Mouse (Mus musculus): ENCODE results near the gene Gpr37l1. TPM values are rescaled to one million over a fixed set of nuclear protein-coding genes. Genes with fewer than 3 reads are reported as not detected.
A peak's percentile ranks its signal among the peaks of the same experiment; 100 is the strongest.

Gene Gpr37l1
- polyA plus RNA-seq, 1 experiment from 2014 or later: not detected

DNA sequence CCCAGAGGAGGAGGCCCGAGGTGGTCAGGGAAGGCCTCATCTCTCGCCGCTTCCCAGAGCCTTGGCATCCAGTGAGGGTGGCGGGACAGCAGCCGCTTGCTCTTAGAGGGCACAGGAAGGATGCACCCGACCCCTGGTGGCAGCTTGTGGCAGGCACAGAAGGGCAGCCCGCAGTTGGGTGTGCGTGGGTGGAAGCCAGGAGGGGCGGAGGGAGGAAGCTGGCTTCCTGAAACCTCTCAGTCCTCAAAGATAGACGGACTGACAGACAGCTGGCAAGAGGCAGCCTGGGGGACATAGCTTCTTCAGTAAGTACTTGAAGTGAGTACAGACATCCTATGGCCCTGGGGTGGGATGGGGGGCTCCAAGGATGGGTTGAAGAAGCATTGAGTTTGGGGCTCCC lies 35.0 kb downstream of the Gpr37l1 start, which contains the start of gene Ptpn7:
Ptpn7 (plus strand) TSS at position 228 of the 400 bp plus-strand sequence.
- Histone ChIP-seq H3K4me1 (ENCODE audit: control insufficient read depth, insufficient read depth, low read length) (peaks cover 20% of the 10 kb centered on the region), H3K27me3 (ENCODE audit: control insufficient read depth, insufficient read depth, low read length) (0 out of 2 replicates have a peak, but pooled peaks cover 3% of the 10 kb centered on the region), H3K4me2 (replicated peaks; ENCODE audit: low read depth, low read length) (no peak within 1 kb of the TSS), H3K9ac (ENCODE audit: low read depth, low read length) (no peak within 1 kb of the TSS), H3K27ac (ENCODE audit: low read depth, low read length) (peak within 1 kb of the TSS; percentile 15; the same call in 1 of the 2 replicates), H3K36me3 (ENCODE audit: control insufficient read depth, insufficient read depth, low read length) (no peaks in the 10 kb centered on the region), H3K4me3 (ENCODE audit: low read length) (no peak within 1 kb of the TSS), H3K9me3 (ENCODE audit: control insufficient read depth, low read length) (no peaks in the 10 kb centered on the region)
- 36% methylated on average over 10 of the region's 10 CpGs for WGBS
- ATAC-seq (ENCODE audit: low FRiP score, low TSS enrichment): no peak

DNA sequence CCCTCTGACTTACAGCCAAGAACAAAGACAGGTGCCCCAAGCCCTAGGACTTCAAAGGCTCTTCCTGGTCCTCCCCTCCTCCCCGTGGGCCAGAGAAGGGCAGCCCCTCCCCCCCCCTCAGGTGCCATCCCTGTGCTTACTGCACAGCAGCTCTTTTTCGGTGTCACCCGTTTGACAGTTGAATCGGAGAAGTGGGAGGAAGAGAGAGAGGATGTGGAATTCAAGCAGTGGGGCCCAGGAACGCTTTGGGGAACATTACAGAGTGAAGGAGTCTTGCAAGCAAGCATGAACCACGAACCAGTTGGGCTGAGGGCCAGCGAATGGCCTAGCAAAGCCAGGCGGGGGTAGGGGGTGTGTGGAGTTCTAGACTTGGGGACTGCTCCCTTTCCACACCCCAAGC lies 35.9 kb downstream of the Gpr37l1 start:
- Histone ChIP-seq H3K27ac (ENCODE audit: low read depth, low read length) (peak overlapping the region; percentile 15; the same call in 1 of the 2 replicates), H3K4me1 (ENCODE audit: control insufficient read depth, insufficient read depth, low read length) (peaks cover 27% of the 10 kb centered on the region), H3K9ac (ENCODE audit: low read depth, low read length) (no peak overlapping the region), H3K9me3 (ENCODE audit: control insufficient read depth, low read length) (no peaks in the 10 kb centered on the region), H3K27me3 (ENCODE audit: control insufficient read depth, insufficient read depth, low read length) (0 out of 2 replicates have a peak, but pooled peaks cover 3% of the 10 kb centered on the region), H3K4me3 (ENCODE audit: low read length) (no peak overlapping the region), H3K36me3 (ENCODE audit: control insufficient read depth, insufficient read depth, low read length) (no peaks in the 10 kb centered on the region), H3K4me2 (replicated peaks; ENCODE audit: low read depth, low read length) (no peak overlapping the region)
- WGBS: 47% methylated on average over 8 of the region's 8 CpGs
- no peak for ATAC-seq (ENCODE audit: low FRiP score, low TSS enrichment)

DNA sequence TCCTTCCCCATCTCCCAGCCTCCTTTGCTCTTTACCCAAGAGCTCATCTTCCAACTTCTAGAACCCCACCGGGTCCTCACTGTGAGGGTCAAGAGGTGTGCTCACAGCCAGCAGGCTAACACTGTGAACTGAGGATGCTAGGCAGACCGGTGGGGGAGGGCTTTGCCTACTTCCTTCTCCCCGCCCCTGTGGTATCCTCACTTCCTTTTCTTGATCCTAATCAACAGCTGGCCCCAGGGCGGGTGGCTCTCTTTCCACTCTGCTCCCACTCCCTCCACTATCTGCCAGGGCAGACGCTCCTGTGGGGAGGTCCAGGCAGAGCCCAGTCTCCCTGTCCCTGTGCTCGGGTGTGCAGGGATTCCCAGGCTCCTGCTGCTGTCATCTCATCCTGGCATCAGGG lies 36.4 kb downstream of the Gpr37l1 start:
- WGBS: 25% methylated on average over 6 of the region's 6 CpGs
- Histone ChIP-seq H3K27ac (ENCODE audit: low read depth, low read length) (peak overlapping the region; percentile 15; the same call in 1 of the 2 replicates), H3K27me3 (ENCODE audit: control insufficient read depth, insufficient read depth, low read length) (0 out of 2 replicates have a peak, but pooled peaks cover 3% of the 10 kb centered on the region), H3K4me3 (ENCODE audit: low read length) (no peak overlapping the region), H3K36me3 (ENCODE audit: control insufficient read depth, insufficient read depth, low read length) (no peaks in the 10 kb centered on the region), H3K9me3 (ENCODE audit: control insufficient read depth, low read length) (no peaks in the 10 kb centered on the region), H3K9ac (ENCODE audit: low read depth, low read length) (no peak overlapping the region), H3K4me1 (ENCODE audit: control insufficient read depth, insufficient read depth, low read length) (peaks cover 27% of the 10 kb centered on the region), H3K4me2 (replicated peaks; ENCODE audit: low read depth, low read length) (no peak overlapping the region)
- ATAC-seq (ENCODE audit: low FRiP score, low TSS enrichment): no peak

DNA sequence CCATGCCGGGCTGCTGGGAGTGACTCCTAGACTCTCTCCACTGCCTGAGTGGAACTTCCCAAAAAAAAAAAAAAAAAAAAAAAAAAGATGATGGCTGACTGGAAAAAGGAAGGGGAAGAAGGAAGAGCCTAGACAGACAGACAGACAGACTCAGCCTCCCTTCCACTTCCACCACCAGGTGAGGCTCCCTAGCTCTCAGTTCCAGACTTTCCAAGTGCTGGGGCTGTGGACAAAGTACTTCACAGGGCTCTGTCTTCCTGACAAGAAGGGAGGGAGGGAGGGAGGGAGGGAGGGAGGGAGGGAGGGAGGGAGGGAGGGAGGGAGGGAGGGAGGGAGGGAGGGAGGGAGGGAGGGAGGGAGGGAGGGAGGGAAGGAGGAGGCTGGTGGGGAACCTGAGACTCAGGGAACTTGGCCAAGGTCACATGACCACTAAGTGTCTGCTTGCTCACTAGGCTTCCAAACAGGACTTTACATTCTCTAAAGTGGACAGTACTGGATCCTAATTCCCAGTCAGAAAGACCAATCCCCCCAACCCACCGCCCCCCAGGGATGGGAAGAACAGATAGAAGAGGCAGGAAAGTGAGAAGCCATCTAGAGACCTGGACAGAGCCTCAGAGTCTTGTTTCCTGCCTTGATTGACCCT lies 37.0 kb downstream of the Gpr37l1 start:
- Histone ChIP-seq H3K4me3 (ENCODE audit: low read length) (no peak overlapping the region), H3K27me3 (ENCODE audit: control insufficient read depth, insufficient read depth, low read length) (0 out of 2 replicates have a peak, but pooled peaks cover 3% of the 10 kb centered on the region), H3K4me2 (replicated peaks; ENCODE audit: low read depth, low read length) (no peak overlapping the region), H3K36me3 (ENCODE audit: control insufficient read depth, insufficient read depth, low read length) (no peaks in the 10 kb centered on the region), H3K9ac (ENCODE audit: low read depth, low read length) (no peak overlapping the region), H3K27ac (ENCODE audit: low read depth, low read length) (no peak overlapping the region), H3K9me3 (ENCODE audit: control insufficient read depth, low read length) (no peaks in the 10 kb centered on the region), H3K4me1 (ENCODE audit: control insufficient read depth, insufficient read depth, low read length) (peaks cover 27% of the 10 kb centered on the region)
- 68% methylated on average over 2 of the region's 2 CpGs for WGBS
- no peak for ATAC-seq (ENCODE audit: low FRiP score, low TSS enrichment)

DNA sequence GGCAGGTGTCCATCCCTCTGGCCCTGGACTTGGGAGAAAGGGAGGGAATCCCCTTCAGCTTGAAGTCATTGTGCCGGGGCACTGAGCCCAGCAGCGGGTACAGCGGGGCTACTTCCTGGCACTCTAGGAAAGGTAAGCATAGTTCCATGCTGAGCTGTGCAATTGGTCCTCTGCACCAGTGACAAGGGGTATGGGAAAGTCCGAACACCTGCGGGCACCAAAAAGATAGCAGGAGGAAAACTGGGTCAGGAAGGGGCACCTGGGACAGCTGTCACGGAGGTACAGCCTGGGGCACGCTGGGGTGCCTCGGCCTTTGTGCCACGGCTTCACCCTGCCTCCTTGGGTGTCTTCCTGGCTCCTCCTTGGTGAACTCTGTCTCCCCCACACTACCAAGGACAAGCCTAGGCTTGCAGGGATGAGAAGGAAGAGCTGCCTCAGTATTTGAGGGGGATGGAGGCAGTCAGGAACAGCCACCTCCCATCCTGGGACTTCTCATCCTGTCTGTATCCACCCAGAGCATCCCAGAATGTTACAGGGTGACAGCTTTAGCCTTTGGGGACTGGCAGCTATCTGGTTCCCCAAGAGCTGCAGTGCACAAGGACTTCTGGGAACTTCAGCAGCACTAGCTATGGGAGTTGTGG lies 37.8 kb downstream of the Gpr37l1 start:
- Histone ChIP-seq H3K27me3 (ENCODE audit: control insufficient read depth, insufficient read depth, low read length) (0 out of 2 replicates have a peak, but pooled peaks cover 3% of the 10 kb centered on the region), H3K36me3 (ENCODE audit: control insufficient read depth, insufficient read depth, low read length) (no peaks in the 10 kb centered on the region), H3K4me2 (replicated peaks; ENCODE audit: low read depth, low read length) (no peak overlapping the region), H3K27ac (ENCODE audit: low read depth, low read length) (no peak overlapping the region), H3K9ac (ENCODE audit: low read depth, low read length) (no peak overlapping the region), H3K4me1 (ENCODE audit: control insufficient read depth, insufficient read depth, low read length) (peaks cover 27% of the 10 kb centered on the region), H3K9me3 (ENCODE audit: control insufficient read depth, low read length) (no peaks in the 10 kb centered on the region), H3K4me3 (ENCODE audit: low read length) (no peak overlapping the region)
- ATAC-seq (ENCODE audit: low FRiP score, low TSS enrichment): no peak
- WGBS: 69% methylated on average over 9 of the region's 9 CpGs

DNA sequence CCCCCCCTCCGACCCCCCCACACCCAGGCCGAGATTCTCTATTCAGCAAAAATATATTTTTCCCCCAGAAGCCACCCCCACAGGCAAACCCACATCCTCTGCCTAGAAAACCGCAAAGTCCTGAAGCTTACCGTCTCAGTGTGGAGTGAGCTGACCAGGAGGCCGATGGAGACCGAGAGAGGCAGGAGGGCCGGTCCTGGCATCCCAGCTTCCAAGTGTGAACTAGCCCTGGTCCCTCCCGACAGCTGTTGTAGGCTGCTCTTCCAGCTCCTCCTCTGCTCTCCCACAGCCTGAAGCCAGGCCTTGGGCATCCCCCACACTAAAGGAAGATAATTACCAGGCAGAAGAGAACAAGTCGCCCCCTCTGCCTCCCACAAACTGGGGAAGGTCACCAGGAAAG lies 38.5 kb downstream of the Gpr37l1 start:
- no peak for ATAC-seq (ENCODE audit: low FRiP score, low TSS enrichment)
- Histone ChIP-seq H3K36me3 (ENCODE audit: control insufficient read depth, insufficient read depth, low read length) (no peaks in the 10 kb centered on the region), H3K4me2 (replicated peaks; ENCODE audit: low read depth, low read length) (no peak overlapping the region), H3K9ac (ENCODE audit: low read depth, low read length) (no peak overlapping the region), H3K4me3 (ENCODE audit: low read length) (no peak overlapping the region), H3K27ac (ENCODE audit: low read depth, low read length) (0 out of 2 replicates have a peak overlapping the region, but pooled peaks have one; percentile 2), H3K4me1 (ENCODE audit: control insufficient read depth, insufficient read depth, low read length) (peaks cover 27% of the 10 kb centered on the region), H3K27me3 (ENCODE audit: control insufficient read depth, insufficient read depth, low read length) (0 out of 2 replicates have a peak, but pooled peaks cover 3% of the 10 kb centered on the region), H3K9me3 (ENCODE audit: control insufficient read depth, low read length) (no peaks in the 10 kb centered on the region)
- WGBS: 19% methylated on average over 9 of the region's 9 CpGs

DNA sequence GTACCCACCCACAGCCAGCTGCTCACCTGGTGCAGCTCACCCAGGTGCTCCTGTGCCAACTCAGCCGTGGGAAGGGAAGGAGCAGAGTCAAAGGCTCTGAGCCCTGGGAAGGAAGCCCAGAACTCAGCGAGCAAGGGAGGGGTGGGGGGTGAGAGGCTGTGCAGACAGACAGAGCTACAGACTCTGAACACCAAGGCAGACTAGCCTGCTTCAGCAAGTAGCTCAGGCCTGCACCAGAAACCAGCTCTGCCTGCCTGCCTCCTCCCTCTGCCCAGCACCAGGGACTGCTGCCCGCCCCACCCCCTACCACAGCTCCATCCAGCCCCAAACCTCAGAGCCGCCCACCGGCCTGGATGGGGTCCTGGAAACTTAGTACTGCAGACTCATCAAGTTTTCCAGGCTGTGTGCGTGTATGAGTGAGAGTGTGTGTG lies 39.5 kb downstream of the Gpr37l1 start:
- ATAC-seq (ENCODE audit: low FRiP score, low TSS enrichment): no peak; the same call in 1 of the 2 replicates
- Histone ChIP-seq H3K4me3 (ENCODE audit: low read length) (no peak overlapping the region), H3K9me3 (ENCODE audit: control insufficient read depth, low read length) (no peaks in the 10 kb centered on the region), H3K4me1 (ENCODE audit: control insufficient read depth, insufficient read depth, low read length) (peaks cover 27% of the 10 kb centered on the region), H3K36me3 (ENCODE audit: control insufficient read depth, insufficient read depth, low read length) (no peaks in the 10 kb centered on the region), H3K27ac (ENCODE audit: low read depth, low read length) (no peak overlapping the region), H3K4me2 (replicated peaks; ENCODE audit: low read depth, low read length) (no peak overlapping the region), H3K9ac (ENCODE audit: low read depth, low read length) (no peak overlapping the region), H3K27me3 (ENCODE audit: control insufficient read depth, insufficient read depth, low read length) (0 out of 2 replicates have a peak, but pooled peaks cover 3% of the 10 kb centered on the region)
- 38% methylated on average over 5 of the region's 6 CpGs for WGBS

DNA sequence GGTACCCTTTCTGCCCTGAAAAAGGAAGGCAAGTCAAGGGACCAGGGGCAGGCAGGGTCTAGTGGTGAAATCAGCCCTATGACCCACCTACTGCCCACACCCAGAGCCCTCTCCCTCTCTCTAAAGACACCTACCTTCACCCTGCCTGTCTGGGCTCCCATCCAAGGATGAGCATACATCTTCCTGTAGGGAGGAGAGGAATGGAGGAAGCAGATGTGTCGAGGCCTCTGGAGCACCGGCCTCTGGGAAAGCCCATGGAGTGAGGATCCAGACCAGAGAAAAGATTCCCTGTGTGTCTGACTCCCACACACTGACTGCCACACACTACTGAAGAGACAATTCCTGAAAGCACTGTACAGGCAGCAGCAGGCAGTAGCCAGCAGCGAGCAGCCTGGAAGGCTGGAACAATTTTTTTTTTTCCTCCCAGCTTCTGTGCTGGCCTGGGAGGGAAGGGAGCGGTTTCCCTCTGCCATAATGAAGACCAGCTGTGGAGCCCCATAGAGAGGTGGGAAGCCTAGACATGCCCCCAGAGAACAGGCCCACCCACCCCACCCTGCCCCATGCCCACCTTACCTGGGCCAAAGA lies 40.9 kb downstream of the Gpr37l1 start:
- H3K9me3 ChIP-seq (ENCODE audit: control insufficient read depth, low read length): no peaks in the 10 kb centered on the region
- H3K9ac ChIP-seq (ENCODE audit: low read depth, low read length): no peak overlapping the region
- 41% methylated on average over 4 of the region's 4 CpGs for WGBS
- no peaks in the 10 kb centered on the region for H3K36me3 ChIP-seq (ENCODE audit: control insufficient read depth, insufficient read depth, low read length)
- no peak overlapping the region; the same call in 1 of the 2 replicates for H3K27ac ChIP-seq (ENCODE audit: low read depth, low read length)
- no peak overlapping the region for H3K4me2 ChIP-seq (replicated peaks; ENCODE audit: low read depth, low read length)
- H3K27me3 ChIP-seq (ENCODE audit: control insufficient read depth, insufficient read depth, low read length): 0 out of 2 replicates have a peak, but pooled peaks cover 3% of the 10 kb centered on the region
- ATAC-seq (ENCODE audit: low FRiP score, low TSS enrichment): no peak
- H3K4me1 ChIP-seq (ENCODE audit: control insufficient read depth, insufficient read depth, low read length): peaks cover 20% of the 10 kb centered on the region
- no peak overlapping the region for H3K4me3 ChIP-seq (ENCODE audit: low read length)

Measured in kidney, embryonic 14.5 days (tissue).